Mouse (Mus musculus): ENCODE results near the gene Pcyt2. TPM values are rescaled to one million over a fixed set of nuclear protein-coding genes. Genes with fewer than 3 reads are reported as not detected.
A peak's percentile ranks its signal among the peaks of the same experiment; 100 is the strongest.

Gene Pcyt2
- polyA plus RNA-seq, 1 experiment = 117 TPM

- peaks cover 17% of the 10 kb centered on the region for H3K36me3 ChIP-seq (ENCODE audit: control insufficient read depth, insufficient read depth)
- no peaks in the 10 kb centered on the region for H3K27me3 ChIP-seq (ENCODE audit: control insufficient read depth, insufficient read depth, insufficient read length)
- TF ChIP-seq MYOD1 (IDR thresholded peaks at IDR 0.05; ENCODE audit: control insufficient read depth in 1 of 3, insufficient read length in 2 of 3, low read depth in 2 of 3) (no peak), TCF12 (IDR thresholded peaks at IDR 0.05; ENCODE audit: insufficient read depth, poor library complexity, severe bottlenecking) (no peak), POLR2AphosphoS2 (IDR thresholded peaks at IDR 0.05; ENCODE audit: insufficient read length, low read depth) (no peak), MYOG (IDR thresholded peaks at IDR 0.05; ENCODE audit: control insufficient read depth in 1 of 3, insufficient read depth in 1 of 3, insufficient read length in 2 of 3, low read depth in 2 of 3) (no peak), USF1 (IDR thresholded peaks at IDR 0.05; ENCODE audit: low read depth) (no peak), TCF3 (IDR thresholded peaks at IDR 0.05; ENCODE audit: insufficient read length, low read depth) (no peak), CEBPB (IDR thresholded peaks at IDR 0.05; ENCODE audit: insufficient read depth, poor library complexity, severe bottlenecking) (no peak), REST (IDR thresholded peaks at IDR 0.05; ENCODE audit: insufficient read depth, insufficient read length) (no peak), POLR2A (IDR thresholded peaks at IDR 0.05; ENCODE audit: insufficient read length, low read depth) (no peak), SRF (IDR thresholded peaks at IDR 0.05; ENCODE audit: control insufficient read depth, insufficient read length, low read depth) (no peak), E2F4 (IDR thresholded peaks at IDR 0.05; ENCODE audit: insufficient read depth) (no peak), MAX (IDR thresholded peaks at IDR 0.05; ENCODE audit: low read depth) (no peak)
- peak overlapping the region; percentile 94 for H3K4me2 ChIP-seq (ENCODE audit: low read depth)
- H3K4me3 ChIP-seq = peak overlapping the region; percentile 68
- H3ac ChIP-seq (ENCODE audit: control insufficient read depth, insufficient read length) = no peak overlapping the region
- peaks cover 78% of the 10 kb centered on the region for H3K79me2 ChIP-seq (ENCODE audit: control insufficient read depth, insufficient read depth)
These were observed 11.6 kb upstream of the Pcyt2 start for GRCm38 (mm10) chr11:120629341-120629730.

DNA sequence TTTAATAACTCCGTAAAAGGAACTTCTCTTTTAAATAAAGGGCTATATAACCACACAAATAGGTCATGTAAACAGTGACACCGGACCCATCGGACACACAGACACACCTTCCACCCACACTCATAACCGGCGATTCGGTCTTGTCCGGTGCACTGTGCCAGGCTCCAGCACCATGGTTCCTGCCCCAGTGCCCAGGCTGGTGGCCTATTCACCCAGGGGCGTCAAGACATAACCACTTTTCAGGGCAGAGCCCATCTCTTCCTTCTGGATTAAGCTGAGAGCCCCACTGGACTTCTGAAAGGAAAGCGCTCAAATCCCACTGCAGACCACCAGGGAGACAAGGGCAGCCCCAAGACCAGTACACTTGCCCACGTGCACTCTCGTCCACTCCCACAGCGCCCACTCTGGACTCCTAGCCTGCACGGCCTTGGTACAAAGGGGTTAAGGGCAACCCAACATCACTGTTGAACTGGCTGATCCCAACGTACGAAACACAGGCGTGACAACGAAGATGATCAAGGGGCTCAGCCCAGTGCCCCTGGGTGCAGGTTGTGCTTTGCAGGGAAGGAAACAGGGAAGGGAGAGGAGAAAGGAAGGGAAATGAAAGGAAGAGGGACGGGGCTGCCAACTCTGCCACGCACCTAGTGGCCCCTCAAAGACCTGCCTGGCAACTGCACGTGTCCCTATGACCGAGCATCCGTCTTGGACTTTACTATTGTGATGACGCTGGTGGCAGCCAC is 11.0 kb upstream of the Pcyt2 start:
- no peak for TF ChIP-seq MAX (IDR thresholded peaks at IDR 0.05; ENCODE audit: low read depth)
- no peak for TF ChIP-seq SRF (IDR thresholded peaks at IDR 0.05; ENCODE audit: control insufficient read depth, insufficient read length, low read depth)
- no peak for TF ChIP-seq MYOD1 (IDR thresholded peaks at IDR 0.05; ENCODE audit: control insufficient read depth in 1 of 3, insufficient read length in 2 of 3, low read depth in 2 of 3)
- TF ChIP-seq MYOG (IDR thresholded peaks at IDR 0.05; ENCODE audit: control insufficient read depth in 1 of 3, insufficient read depth in 1 of 3, insufficient read length in 2 of 3, low read depth in 2 of 3) = no peak
- no peak for TF ChIP-seq POLR2AphosphoS2 (IDR thresholded peaks at IDR 0.05; ENCODE audit: insufficient read length, low read depth)
- no peak for TF ChIP-seq TCF3 (IDR thresholded peaks at IDR 0.05; ENCODE audit: insufficient read length, low read depth)
- no peak for TF ChIP-seq USF1 (IDR thresholded peaks at IDR 0.05; ENCODE audit: low read depth)
- TF ChIP-seq REST (IDR thresholded peaks at IDR 0.05; ENCODE audit: insufficient read depth, insufficient read length) = no peak
- no peak for TF ChIP-seq E2F4 (IDR thresholded peaks at IDR 0.05; ENCODE audit: insufficient read depth)
- TF ChIP-seq CEBPB (IDR thresholded peaks at IDR 0.05; ENCODE audit: insufficient read depth, poor library complexity, severe bottlenecking) = no peak
- no peak for TF ChIP-seq POLR2A (IDR thresholded peaks at IDR 0.05; ENCODE audit: insufficient read length, low read depth)
- H3K4me2 ChIP-seq (ENCODE audit: low read depth) = no peak overlapping the region
- H3K36me3 ChIP-seq (ENCODE audit: control insufficient read depth, insufficient read depth) = peaks cover 17% of the 10 kb centered on the region
- no peak overlapping the region for H3K4me3 ChIP-seq
- H3K79me2 ChIP-seq (ENCODE audit: control insufficient read depth, insufficient read depth) = peaks cover 78% of the 10 kb centered on the region
- H3ac ChIP-seq (ENCODE audit: control insufficient read depth, insufficient read length) = no peak overlapping the region
- no peaks in the 10 kb centered on the region for H3K27me3 ChIP-seq (ENCODE audit: control insufficient read depth, insufficient read depth, insufficient read length)

- Histone ChIP-seq H3K36me3 (ENCODE audit: control insufficient read depth, insufficient read depth) (peaks cover 17% of the 10 kb centered on the region), H3ac (ENCODE audit: control insufficient read depth, insufficient read length) (no peak overlapping the region), H3K4me3 (no peak overlapping the region), H3K27me3 (ENCODE audit: control insufficient read depth, insufficient read depth, insufficient read length) (no peaks in the 10 kb centered on the region), H3K79me2 (ENCODE audit: control insufficient read depth, insufficient read depth) (peaks cover 76% of the 10 kb centered on the region), H3K4me2 (ENCODE audit: low read depth) (no peak overlapping the region)
- TF ChIP-seq TCF3 (IDR thresholded peaks at IDR 0.05; ENCODE audit: insufficient read length, low read depth) = no peak
- no peak for TF ChIP-seq MYOG (IDR thresholded peaks at IDR 0.05; ENCODE audit: control insufficient read depth in 1 of 3, insufficient read depth in 1 of 3, insufficient read length in 2 of 3, low read depth in 2 of 3)
- no peak for TF ChIP-seq CEBPB (IDR thresholded peaks at IDR 0.05; ENCODE audit: insufficient read depth, poor library complexity, severe bottlenecking)
- no peak for TF ChIP-seq REST (IDR thresholded peaks at IDR 0.05; ENCODE audit: insufficient read depth, insufficient read length)
- no peak for TF ChIP-seq USF1 (IDR thresholded peaks at IDR 0.05; ENCODE audit: low read depth)
- no peak for TF ChIP-seq MAX (IDR thresholded peaks at IDR 0.05; ENCODE audit: low read depth)
- no peak for TF ChIP-seq E2F4 (IDR thresholded peaks at IDR 0.05; ENCODE audit: insufficient read depth)
- TF ChIP-seq MYOD1 (IDR thresholded peaks at IDR 0.05; ENCODE audit: control insufficient read depth in 1 of 3, insufficient read length in 2 of 3, low read depth in 2 of 3) = no peak
- TF ChIP-seq POLR2A (IDR thresholded peaks at IDR 0.05; ENCODE audit: insufficient read length, low read depth) = no peak
- TF ChIP-seq SRF (IDR thresholded peaks at IDR 0.05; ENCODE audit: control insufficient read depth, insufficient read length, low read depth) = no peak
- no peak for TF ChIP-seq TCF12 (IDR thresholded peaks at IDR 0.05; ENCODE audit: insufficient read depth, poor library complexity, severe bottlenecking)
- TF ChIP-seq POLR2AphosphoS2 (IDR thresholded peaks at IDR 0.05; ENCODE audit: insufficient read length, low read depth) = no peak
These were observed 9.9 kb upstream of the Pcyt2 start for GRCm38 (mm10) chr11:120627468-120628300.

GRCm38 (mm10) chr11:120626785-120627467 is 9.2 kb upstream of the Pcyt2 start:
- TF ChIP-seq MAX (IDR thresholded peaks at IDR 0.05; ENCODE audit: low read depth) (no peak), USF1 (IDR thresholded peaks at IDR 0.05; ENCODE audit: low read depth) (no peak), CEBPB (IDR thresholded peaks at IDR 0.05; ENCODE audit: insufficient read depth, poor library complexity, severe bottlenecking) (no peak), TCF12 (IDR thresholded peaks at IDR 0.05; ENCODE audit: insufficient read depth, poor library complexity, severe bottlenecking) (no peak), E2F4 (IDR thresholded peaks at IDR 0.05; ENCODE audit: insufficient read depth) (no peak), MYOD1 (IDR thresholded peaks at IDR 0.05; ENCODE audit: control insufficient read depth in 1 of 3, insufficient read length in 2 of 3, low read depth in 2 of 3) (no peak), REST (IDR thresholded peaks at IDR 0.05; ENCODE audit: insufficient read depth, insufficient read length) (no peak), TCF3 (IDR thresholded peaks at IDR 0.05; ENCODE audit: insufficient read length, low read depth) (no peak), SRF (IDR thresholded peaks at IDR 0.05; ENCODE audit: control insufficient read depth, insufficient read length, low read depth) (no peak), MYOG (IDR thresholded peaks at IDR 0.05; ENCODE audit: control insufficient read depth in 1 of 3, insufficient read depth in 1 of 3, insufficient read length in 2 of 3, low read depth in 2 of 3) (no peak), POLR2A (IDR thresholded peaks at IDR 0.05; ENCODE audit: insufficient read length, low read depth) (no peak), POLR2AphosphoS2 (IDR thresholded peaks at IDR 0.05; ENCODE audit: insufficient read length, low read depth) (no peak)
- peaks cover 17% of the 10 kb centered on the region for H3K36me3 ChIP-seq (ENCODE audit: control insufficient read depth, insufficient read depth)
- no peak overlapping the region for H3K4me2 ChIP-seq (ENCODE audit: low read depth)
- H3ac ChIP-seq (ENCODE audit: control insufficient read depth, insufficient read length) = no peak overlapping the region
- H3K4me3 ChIP-seq = no peak overlapping the region
- no peaks in the 10 kb centered on the region for H3K27me3 ChIP-seq (ENCODE audit: control insufficient read depth, insufficient read depth, insufficient read length)
- H3K79me2 ChIP-seq (ENCODE audit: control insufficient read depth, insufficient read depth) = peaks cover 69% of the 10 kb centered on the region
